Mouse (Mus musculus) heart, embryonic 15.5 days (tissue): ENCODE measurements around the gene Cdk5r2. TPM values are rescaled to one million over a fixed set of nuclear protein-coding genes. Genes with fewer than 3 reads are reported as not detected.

Source experiments
- ATAC-seq: fragments of 200-750 bp; cut with Nextera tagmentation; replicated peaks from 2 replicates; pipeline ENCODE4 v1.8.0; 2017; ENCODE audit warnings: low read depth, moderate TSS enrichment; ENCODE audit not compliant: insufficient number of reproducible peaks, insufficient read depth, low FRiP score
- H3K27ac ChIP-seq: fragments of 300-500 bp; sonication (generic); 2 replicates; pipeline ENCODE4 v1.5.1; 2015; ENCODE audit warnings: mild to moderate bottlenecking, inconsistent platforms
- H3K27me3 ChIP-seq: fragments of 300-500 bp; sonication (generic); 2 replicates; pipeline ENCODE4 v1.6.1; 2015; ENCODE audit warnings: inconsistent platforms
- H3K36me3 ChIP-seq: fragments of 300-500 bp; sonication (generic); 2 replicates; pipeline ENCODE4 v1.6.1; 2015; ENCODE audit warnings: mild to moderate bottlenecking, inconsistent platforms
- H3K4me1 ChIP-seq: fragments of 300-500 bp; sonication (generic); replicated peaks from 2 replicates; pipeline ENCODE4 v1.6.1; 2015; ENCODE audit warnings: inconsistent platforms
- H3K4me2 ChIP-seq: fragments of 300-500 bp; sonication (generic); 2 replicates; pipeline ENCODE4 v1.6.1; 2015; ENCODE audit warnings: inconsistent platforms, mild to moderate bottlenecking, moderate library complexity
- H3K4me3 ChIP-seq: fragments of 300-500 bp; sonication (generic); 2 replicates; pipeline ENCODE4 v1.5.1; 2015; ENCODE audit warnings: mild to moderate bottlenecking, inconsistent platforms
- H3K9ac ChIP-seq: fragments of 300-500 bp; sonication (generic); 2 replicates; pipeline ENCODE4 v1.6.1; 2015; ENCODE audit warnings: mild to moderate bottlenecking, inconsistent platforms
- H3K9me3 ChIP-seq: fragments of 300-500 bp; sonication (generic); replicated peaks from 2 replicates; pipeline ENCODE4 v1.6.1; 2016; ENCODE audit warnings: inconsistent platforms
- WGBS: fragments of 180-500 bp; shearing (Covaris S2); methylation state at CpG from one replicate; pipeline ENCODE4 v1.1.7; 2015; ENCODE audit warnings: mixed read lengths; 5-methylcytosine and 5-hydroxymethylcytosine counted together
- microRNA counts: library from miRNA; unstranded; fragments of <30 nt; microRNA quantifications from one replicate; lab custom pipeline; 2016
- microRNA-seq: library from miRNA; unstranded; fragments of <30 nt; microRNA quantifications from one replicate; pipeline ENCODE4, GENCODE M21; 2016
- polyA plus RNA-seq: library from polyadenylated mRNA; unstranded; fragments of >200 nt; fragmentation: Nextera tagmentation; extraction: Ambion mirVana; gene quantifications from 2 replicates; pipeline ENCODE4 v1.2.1, GENCODE M21; 2015

The Cdk5r2 gene
- polyA plus RNA-seq, 1 experiment from 2014 or later, result not detected

DNA sequence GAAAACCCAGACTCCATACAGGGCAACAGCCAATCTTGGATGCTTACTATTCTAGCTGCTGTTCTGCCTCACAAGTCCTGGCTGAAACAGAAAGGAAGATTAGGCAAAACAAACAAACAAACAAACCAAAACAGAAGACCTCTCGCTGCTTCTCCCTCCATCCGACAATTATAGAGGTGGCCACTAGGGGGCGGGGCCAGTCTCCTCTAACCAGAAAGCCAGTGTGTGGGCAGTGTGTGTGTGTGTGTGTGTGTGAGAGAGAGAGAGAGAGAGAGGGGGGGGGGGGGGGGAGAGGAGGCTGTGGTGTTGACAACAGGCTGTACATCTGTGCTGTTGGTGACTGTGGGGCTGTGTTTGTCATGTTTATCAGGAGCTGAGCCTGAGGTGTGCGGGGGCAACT is 40.2 kb downstream of the Cdk5r2 start:
- Histone ChIP-seq H3K4me3 (no peak overlapping the region), H3K4me2 (no peak overlapping the region), H3K4me1 (peaks cover 21% of the 10 kb centered on the region), H3K27me3 (peaks cover 99% of the 10 kb centered on the region), H3K9ac (no peak overlapping the region), H3K36me3 (no peaks in the 10 kb centered on the region), H3K9me3 (no peaks in the 10 kb centered on the region), H3K27ac (no peak overlapping the region)
- no peak for ATAC-seq
- 17% methylated on average over 4 of the region's 4 CpGs for WGBS

DNA sequence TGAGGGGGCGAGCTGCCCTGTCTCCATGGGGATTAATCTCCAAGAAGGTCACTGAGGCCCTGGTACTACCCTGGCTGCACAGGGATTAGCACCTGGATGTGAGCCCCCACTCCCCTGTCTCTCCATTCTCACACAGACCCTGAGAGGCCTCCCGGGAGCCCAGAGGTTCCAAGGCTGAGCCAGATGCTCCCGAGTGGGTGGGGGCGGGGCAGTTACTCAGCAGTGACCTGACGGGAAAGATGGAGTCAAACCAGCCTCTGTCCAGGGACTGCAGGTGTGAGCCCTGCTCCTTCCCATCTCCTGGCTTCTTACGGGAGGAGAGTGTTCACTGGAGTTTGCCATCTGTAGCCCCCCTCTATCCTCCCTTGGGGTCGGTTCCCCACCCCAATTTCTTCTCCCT is 43.2 kb downstream of the Cdk5r2 start:
- Histone ChIP-seq H3K36me3 (no peaks in the 10 kb centered on the region), H3K4me3 (no peak overlapping the region), H3K4me1 (peaks cover 24% of the 10 kb centered on the region), H3K9me3 (no peaks in the 10 kb centered on the region), H3K9ac (no peak overlapping the region), H3K27ac (no peak overlapping the region), H3K27me3 (peaks cover 99% of the 10 kb centered on the region), H3K4me2 (no peak overlapping the region)
- no peak for ATAC-seq
- 4% methylated on average over 7 of the region's 7 CpGs for WGBS

DNA sequence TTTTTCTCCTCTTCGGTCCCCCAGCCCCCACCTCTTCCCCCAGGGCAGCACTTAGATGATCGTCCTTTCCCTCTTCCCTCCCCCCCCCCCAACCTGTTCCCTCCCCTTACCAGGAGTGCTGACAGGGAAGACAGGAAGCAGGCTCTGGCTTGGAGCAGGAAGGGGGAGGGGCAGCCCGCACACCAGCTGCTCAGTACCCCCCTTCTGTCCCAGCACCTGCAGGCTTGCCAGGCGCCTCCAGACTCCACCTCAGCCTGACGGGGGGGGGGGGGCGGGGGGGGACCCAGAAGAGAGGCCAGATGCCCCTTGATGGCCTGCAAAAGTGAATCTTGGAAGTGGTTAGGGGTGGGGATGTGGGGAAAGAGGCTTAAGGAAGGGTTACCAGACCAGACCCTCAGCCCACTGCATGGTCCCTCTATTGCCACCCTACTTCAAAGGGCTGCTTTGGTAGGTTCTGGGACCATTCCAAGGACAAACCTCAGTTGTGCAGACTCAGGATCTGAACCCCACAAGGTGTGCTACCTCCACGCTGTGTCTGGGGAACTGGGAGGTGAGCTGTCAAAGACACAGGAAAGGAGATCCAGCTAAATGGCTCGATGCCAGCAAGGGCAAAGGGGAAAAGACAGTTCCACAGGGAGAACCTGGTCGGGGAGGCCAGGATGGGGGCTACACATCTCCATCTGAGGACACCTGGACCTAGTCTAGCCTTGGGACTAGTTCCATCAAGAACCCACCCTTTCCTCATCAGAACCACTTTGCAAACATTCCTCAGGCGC is 44.1 kb downstream of the Cdk5r2 start:
- H3K27me3 ChIP-seq, result peaks cover 99% of the 10 kb centered on the region
- ATAC-seq, result no peak
- H3K4me3 ChIP-seq, result no peak overlapping the region
- peaks cover 19% of the 10 kb centered on the region for H3K4me1 ChIP-seq
- H3K9me3 ChIP-seq, result no peaks in the 10 kb centered on the region
- 10% methylated on average over 8 of the region's 10 CpGs for WGBS
- H3K9ac ChIP-seq, result no peak overlapping the region
- H3K27ac ChIP-seq, result no peak overlapping the region
- no peaks in the 10 kb centered on the region for H3K36me3 ChIP-seq
- H3K4me2 ChIP-seq, result no peak overlapping the region

DNA sequence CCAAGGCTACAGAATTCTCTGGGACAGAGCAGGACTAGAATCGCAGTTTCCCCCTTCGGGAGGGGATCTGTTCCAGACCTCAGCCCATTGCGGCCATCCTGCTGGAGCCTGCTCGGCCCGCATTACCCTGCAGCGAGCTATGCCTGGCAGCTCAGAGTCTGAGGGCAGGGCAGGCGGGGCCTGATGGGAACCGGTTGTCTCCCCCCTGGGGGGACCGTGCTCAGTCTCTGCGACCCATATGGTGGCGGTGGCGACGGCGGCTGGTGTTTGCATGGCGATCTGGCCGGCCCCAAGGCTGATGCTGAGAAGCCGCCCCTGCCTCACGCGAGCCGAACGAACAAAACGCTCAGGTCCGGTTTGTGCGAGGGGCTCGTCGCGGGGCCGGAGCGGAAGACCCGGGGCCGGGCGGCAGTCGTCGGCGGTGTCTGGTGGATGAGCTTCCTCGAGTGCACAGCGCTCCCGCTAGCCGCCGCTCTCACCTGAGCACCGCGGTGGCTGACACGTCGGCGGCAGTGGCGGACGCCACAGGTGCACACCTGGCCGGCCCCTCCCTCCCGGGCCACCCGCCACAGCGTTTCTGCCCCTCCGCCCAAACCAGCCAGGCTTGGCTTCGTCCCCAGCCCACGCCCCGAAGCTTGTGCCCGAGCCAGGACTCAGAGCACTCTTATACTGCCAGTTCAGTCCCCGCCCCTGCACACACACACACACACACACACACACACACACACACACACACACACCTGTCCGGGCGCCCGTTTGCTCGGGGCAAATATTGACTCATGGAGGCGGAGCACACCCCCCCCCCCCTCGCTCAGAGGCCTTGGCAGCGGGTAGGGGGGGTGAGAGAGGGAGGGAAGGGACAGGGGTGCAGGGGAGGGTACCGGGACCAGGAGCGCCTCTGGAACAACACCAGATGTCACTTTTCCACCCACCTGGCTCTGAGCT is 45.9 kb downstream of the Cdk5r2 start:
- H3K4me3 ChIP-seq, result peak overlapping the region; percentile 38
- WGBS, result 1% methylated on average over 66 of the region's 66 CpGs
- no peaks in the 10 kb centered on the region for H3K9me3 ChIP-seq
- H3K27ac ChIP-seq, result no peak overlapping the region
- ATAC-seq, result 0 out of 2 replicates have a peak, but pooled peaks have one; percentile 20
- peaks cover 19% of the 10 kb centered on the region for H3K4me1 ChIP-seq
- no peaks in the 10 kb centered on the region for H3K36me3 ChIP-seq
- peak overlapping the region; percentile 59 for H3K4me2 ChIP-seq
- peaks cover 99% of the 10 kb centered on the region for H3K27me3 ChIP-seq
- H3K9ac ChIP-seq, result no peak overlapping the region

GRCm38 (mm10) chr1:74901686-74902085 is 47.0 kb downstream of the Cdk5r2 start:
- H3K4me2 ChIP-seq, result no peak overlapping the region
- 5% methylated on average over 3 of the region's 3 CpGs for WGBS
- peaks cover 98% of the 10 kb centered on the region for H3K27me3 ChIP-seq
- H3K4me3 ChIP-seq, result no peak overlapping the region
- no peak overlapping the region for H3K27ac ChIP-seq
- H3K36me3 ChIP-seq, result no peaks in the 10 kb centered on the region
- H3K9me3 ChIP-seq, result no peaks in the 10 kb centered on the region
- no peak overlapping the region for H3K9ac ChIP-seq
- no peak for ATAC-seq
- peaks cover 19% of the 10 kb centered on the region for H3K4me1 ChIP-seq

GRCm38 (mm10) chr1:74902191-74902590 is 47.5 kb downstream of the Cdk5r2 start:
- Histone ChIP-seq H3K4me3 (no peak overlapping the region), H3K36me3 (no peaks in the 10 kb centered on the region), H3K27me3 (peaks cover 98% of the 10 kb centered on the region), H3K4me1 (peaks cover 19% of the 10 kb centered on the region), H3K4me2 (no peak overlapping the region), H3K9ac (no peak overlapping the region), H3K9me3 (no peaks in the 10 kb centered on the region), H3K27ac (no peak overlapping the region)
- WGBS, result 18% methylated on average over 6 of the region's 6 CpGs
- no peak for ATAC-seq

MicroRNA genes within 50 kb of the gene (microRNA counts, 519-probe panel; counts per million panel counts)
- microRNA mmu-miR-375 (lab: Ali Mortazavi, UCI), result 618 counts per million, percentile 2 among the panel's probes with 10 or more counts

Small RNAs within 50 kb of the gene (microRNA-seq; reads per million reads assigned to microRNA genes)
- gene Mir375, result 1,269 reads per million, percentile 80 among the genes with 10 or more reads in this experiment

Other genes starting within 250 kb of the Cdk5r2 start
- 7.3 and 8.3 TPM in 2 replicates for gene Ttll4, start 193.2 kb upstream of the Cdk5r2 start, polyA plus RNA-seq
- 10.7 and 12.1 TPM in 2 replicates for gene Cyp27a1, start 141.4 kb upstream of the Cdk5r2 start, polyA plus RNA-seq
- 3.8 and 4.6 TPM in 2 replicates for gene Prkag3, start 105.7 kb upstream of the Cdk5r2 start, polyA plus RNA-seq
- 0.13 and 0.57 TPM in 2 replicates for gene Wnt6, start 83.0 kb upstream of the Cdk5r2 start, polyA plus RNA-seq
- 0.16 TPM in 1 of 2 replicates, not detected in the other for gene Wnt10a, start 63.4 kb upstream of the Cdk5r2 start, polyA plus RNA-seq
- 0.37 and 0.68 TPM in 2 replicates for gene Fev, start 30.5 kb downstream of the Cdk5r2 start, polyA plus RNA-seq
- not detected in 2 replicates for gene Cryba2, start 38.2 kb downstream of the Cdk5r2 start, polyA plus RNA-seq
- gene Cfap65, start 80.7 kb downstream of the Cdk5r2 start, polyA plus RNA-seq, result 0.08 TPM in 1 of 2 replicates, not detected in the other
- 0.09 and 0.13 TPM in 2 replicates for gene Ihh, start 96.7 kb downstream of the Cdk5r2 start, polyA plus RNA-seq